Mouse (Mus musculus): ENCODE results near the gene Tmem8b.

- no peak for TF ChIP-seq CTCF (IDR thresholded peaks at IDR 0.05; ENCODE audit: low read depth, low read length)
- TF ChIP-seq POLR2A (IDR thresholded peaks at IDR 0.05; ENCODE audit: insufficient read depth, low read length) = no peak
These were observed 19.0 kb upstream of the Tmem8b start for GRCm38 (mm10) chr4:43649783-43650182.

Measured in ES-Bruce4 (cell line).